Mouse (Mus musculus) heart, embryonic 14.5 days (tissue): ENCODE results near the gene Ifit2. TPM values are rescaled to one million over a fixed set of nuclear protein-coding genes. Genes with fewer than 3 reads are reported as not detected.

Source experiments
- ATAC-seq: fragments of 200-750 bp; cut with Nextera tagmentation; 2 replicates; pipeline ENCODE4 v1.8.0; 2017; ENCODE audit warnings: low read depth, moderate TSS enrichment; ENCODE audit not compliant: insufficient number of reproducible peaks, insufficient read depth, low FRiP score
- H3K27ac ChIP-seq, 2 experiments: fragments of 200-500 bp in 1 of 2; fragments of 300-500 bp in 1 of 2; sonication (generic) in 1 of 2; replicated peaks in 1 of 2; 2 replicates each; pipeline ENCODE4 v1.5.1; 2012 to 2014; ENCODE audit warnings: low read depth in 2 of 2, low read length in 2 of 2, control low read depth in 1 of 2, mild to moderate bottlenecking in 1 of 2, mixed read lengths in 1 of 2; ENCODE audit not compliant: control insufficient read depth in 1 of 2, insufficient read depth in 1 of 2
- H3K27me3 ChIP-seq: fragments of 300-500 bp; sonication (generic); 2 replicates; pipeline ENCODE4 v1.6.1; 2014; ENCODE audit warnings: mild to moderate bottlenecking, low read length, control low read depth; ENCODE audit not compliant: control insufficient read depth, insufficient read depth
- H3K36me3 ChIP-seq: fragments of 300-500 bp; sonication (generic); 2 replicates; pipeline ENCODE4 v1.6.1; 2014; ENCODE audit warnings: mild to moderate bottlenecking, control low read depth, low read length, mixed read lengths; ENCODE audit not compliant: control insufficient read depth, insufficient read depth
- H3K4me1 ChIP-seq, 2 experiments: fragments of 200-500 bp in 1 of 2; fragments of 300-500 bp in 1 of 2; sonication (generic) in 1 of 2; 2 replicates each; pipeline ENCODE4 v1.6.1; 2012 to 2014; ENCODE audit warnings: low read length in 2 of 2, control low read depth in 1 of 2, mixed read lengths in 1 of 2; ENCODE audit not compliant: control insufficient read depth in 2 of 2, insufficient read depth in 2 of 2
- H3K4me2 ChIP-seq: fragments of 300-500 bp; sonication (generic); 2 replicates; pipeline ENCODE4 v1.6.1; 2014; ENCODE audit warnings: mild to moderate bottlenecking, low read length
- H3K4me3 ChIP-seq, 2 experiments: fragments of 200-500 bp in 1 of 2; fragments of 300-500 bp in 1 of 2; sonication (generic) in 1 of 2; 2 replicates each; pipeline ENCODE4 v1.5.1; 2012 to 2014; ENCODE audit warnings: low read length in 2 of 2, mild to moderate bottlenecking in 2 of 2, control low read depth in 1 of 2, low read depth in 1 of 2, moderate library complexity in 1 of 2; ENCODE audit not compliant: control insufficient read depth in 1 of 2, insufficient read depth in 1 of 2
- H3K9ac ChIP-seq: fragments of 300-500 bp; sonication (generic); 2 replicates; pipeline ENCODE4 v1.6.1; 2014; ENCODE audit warnings: mild to moderate bottlenecking, low read length
- H3K9me3 ChIP-seq: fragments of 300-500 bp; sonication (generic); 2 replicates; pipeline ENCODE4 v1.6.1; 2016; ENCODE audit warnings: low read length, control low read depth; ENCODE audit not compliant: control insufficient read depth
- WGBS: fragments of 180-500 bp; shearing (Covaris S2); extraction: QIAGEN DNeasy Blood & Tissue Kit; methylation state at CpG from one replicate; pipeline ENCODE4 v1.1.7; 2014; 5-methylcytosine and 5-hydroxymethylcytosine counted together
- polyA plus RNA-seq: library from polyadenylated mRNA; unstranded; fragments of >200 nt; fragmentation: Nextera tagmentation; extraction: Ambion mirVana; gene quantifications from 2 replicates; pipeline ENCODE4 v1.2.1, GENCODE M21; 2014

Gene Ifit2
- 9.0 and 10.7 TPM in 2 replicates for polyA plus RNA-seq

DNA sequence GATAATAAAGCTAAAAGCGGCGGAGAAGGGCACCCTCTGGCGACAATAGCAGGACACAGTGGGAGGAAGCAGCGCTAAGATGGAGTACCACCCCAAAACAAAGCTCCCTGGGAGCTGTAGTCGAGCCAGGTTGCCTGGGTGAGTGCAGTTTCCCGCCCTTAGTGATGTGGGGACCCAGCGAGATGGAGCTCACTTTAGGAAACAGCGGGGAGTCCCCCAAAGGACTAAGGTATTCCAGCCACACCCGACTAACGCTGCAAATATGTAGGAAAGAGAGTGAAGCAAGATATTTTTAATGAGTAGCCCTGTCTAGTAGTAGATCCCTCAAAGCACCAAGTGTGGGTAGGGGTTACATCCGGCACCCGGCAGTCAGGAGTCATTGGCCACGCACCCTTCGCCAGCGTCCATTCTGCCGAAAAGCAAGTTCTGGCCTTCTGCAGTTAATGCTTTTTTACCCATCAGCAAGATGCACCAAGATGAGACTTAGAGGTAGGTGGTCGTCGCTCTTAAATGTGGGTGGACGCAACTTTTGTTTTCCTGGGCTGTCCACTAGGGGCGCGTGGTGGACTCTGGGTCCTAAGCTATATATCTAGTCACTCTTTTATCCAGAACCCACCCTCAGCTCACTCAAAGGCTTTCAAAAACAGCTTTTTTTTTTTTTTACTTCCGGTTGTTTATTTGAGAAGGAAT lies at the start of gene Ifit2:
TSS of gene Ifit2 (plus strand) at position 161 of the 690 bp plus-strand sequence.
- H3K4me1 ChIP-seq, result peaks cover 4 to 24% of the 10 kb centered on the region in 2 experiments; a peak in 3 of 4 replicates
- ATAC-seq, result peak; percentile 82
- H3K36me3 ChIP-seq, result no peaks in the 10 kb centered on the region
- 1% methylated on average over 22 of the region's 22 CpGs for WGBS
- peak within 1 kb of the TSS; percentile 59 for H3K9ac ChIP-seq
- H3K27me3 ChIP-seq, result no peaks in the 10 kb centered on the region
- peak within 1 kb of the TSS; percentile 83 to 90 for H3K27ac ChIP-seq
- peak within 1 kb of the TSS; percentile 78 for H3K4me2 ChIP-seq
- H3K4me3 ChIP-seq, result peak within 1 kb of the TSS; percentile 57 to 77
- H3K9me3 ChIP-seq, result 0 out of 2 replicates have a peak, but pooled peaks cover 3% of the 10 kb centered on the region

DNA sequence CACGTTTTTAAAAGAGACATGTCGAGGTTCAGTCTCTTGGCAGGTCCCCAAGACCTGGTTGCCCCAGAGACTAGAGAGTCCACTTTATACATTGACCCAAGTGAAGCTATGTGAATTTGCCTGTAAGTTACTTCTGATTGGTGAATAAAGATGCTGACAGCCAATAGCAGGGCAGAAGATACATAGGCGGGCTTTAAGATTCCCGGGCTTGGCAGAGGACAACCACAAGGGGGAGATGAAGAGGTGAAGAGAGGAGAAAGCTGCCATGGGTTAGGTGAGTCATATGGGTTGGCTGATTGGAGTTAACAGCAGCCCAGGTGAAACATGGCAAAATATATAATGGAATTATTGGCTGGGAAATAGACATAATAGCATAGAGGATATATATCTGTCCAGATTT lies 49.7 kb upstream of the Ifit2 start:
- H3K4me3 ChIP-seq, result no peak overlapping the region
- H3K27ac ChIP-seq, result no peak overlapping the region
- no peak for ATAC-seq
- no peaks in the 10 kb centered on the region for H3K9me3 ChIP-seq
- no peak overlapping the region for H3K9ac ChIP-seq
- peaks cover 14% of the 10 kb centered on the region for H3K36me3 ChIP-seq
- 51% methylated on average over 4 of the region's 4 CpGs for WGBS
- peaks cover 5 to 12% of the 10 kb centered on the region in 2 experiments; a peak in 3 of 4 replicates for H3K4me1 ChIP-seq
- H3K27me3 ChIP-seq, result no peaks in the 10 kb centered on the region
- H3K4me2 ChIP-seq, result no peak overlapping the region

DNA sequence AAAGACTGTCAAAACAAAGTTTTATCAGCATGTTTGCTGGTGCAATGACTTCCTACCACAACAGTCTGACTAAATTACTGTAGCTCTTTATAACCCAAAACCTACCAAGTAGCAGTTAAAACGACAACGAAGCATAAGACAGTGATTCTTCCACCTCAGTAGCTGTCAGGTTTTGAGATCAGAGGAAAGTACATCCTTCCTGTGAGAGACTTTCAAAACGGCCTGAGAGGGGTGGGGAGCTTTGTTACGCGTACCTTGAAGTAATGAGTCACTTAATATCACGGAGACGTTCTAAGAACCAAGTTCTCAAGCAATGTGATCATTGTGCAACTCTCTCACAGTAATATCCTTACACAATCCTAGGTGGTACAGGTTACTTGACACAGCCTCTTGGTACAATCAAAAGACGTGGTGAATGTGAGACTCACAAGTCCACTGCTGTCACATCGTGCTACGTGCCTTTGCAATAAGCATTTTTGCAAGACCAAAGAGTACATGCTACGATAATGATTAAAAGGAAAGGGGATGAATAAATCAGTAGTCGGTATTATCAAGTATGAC lies 45.3 kb upstream of the Ifit2 start:
- Histone ChIP-seq H3K27ac (no peak overlapping the region), H3K9me3 (no peaks in the 10 kb centered on the region), H3K4me2 (no peak overlapping the region), H3K36me3 (peaks cover 40% of the 10 kb centered on the region), H3K4me3 (no peak overlapping the region), H3K4me1 (no peaks in the 10 kb centered on the region), H3K27me3 (no peaks in the 10 kb centered on the region), H3K9ac (no peak overlapping the region)
- ATAC-seq, result no peak
- 82% methylated on average over 12 of the region's 12 CpGs for WGBS

DNA sequence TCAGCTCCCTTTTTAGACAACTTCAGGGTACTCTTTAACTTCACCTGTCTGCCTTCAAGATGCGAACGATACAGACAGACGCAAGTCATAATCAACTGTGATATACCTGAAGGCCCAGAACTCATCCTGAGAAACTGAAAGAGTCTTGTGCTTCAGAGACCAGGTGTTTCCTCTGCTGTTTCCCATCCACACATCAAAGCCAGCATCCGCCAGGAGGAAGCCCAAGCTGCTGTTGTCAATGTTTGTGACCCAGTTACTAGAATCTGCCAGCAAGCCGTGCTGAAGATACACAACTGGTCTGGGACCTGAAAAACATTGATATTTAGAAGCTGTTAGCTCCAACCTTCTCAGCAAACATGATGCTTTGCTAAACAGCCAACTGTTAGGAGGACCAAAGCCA lies 39.8 kb upstream of the Ifit2 start:
- Histone ChIP-seq H3K9me3 (no peaks in the 10 kb centered on the region), H3K4me1 (no peaks in the 10 kb centered on the region), H3K9ac (no peak overlapping the region), H3K4me2 (no peak overlapping the region), H3K27me3 (no peaks in the 10 kb centered on the region), H3K27ac (no peak overlapping the region), H3K4me3 (no peak overlapping the region), H3K36me3 (peaks cover 37% of the 10 kb centered on the region)
- WGBS, result 85% methylated on average over 5 of the region's 5 CpGs
- no peak for ATAC-seq

DNA sequence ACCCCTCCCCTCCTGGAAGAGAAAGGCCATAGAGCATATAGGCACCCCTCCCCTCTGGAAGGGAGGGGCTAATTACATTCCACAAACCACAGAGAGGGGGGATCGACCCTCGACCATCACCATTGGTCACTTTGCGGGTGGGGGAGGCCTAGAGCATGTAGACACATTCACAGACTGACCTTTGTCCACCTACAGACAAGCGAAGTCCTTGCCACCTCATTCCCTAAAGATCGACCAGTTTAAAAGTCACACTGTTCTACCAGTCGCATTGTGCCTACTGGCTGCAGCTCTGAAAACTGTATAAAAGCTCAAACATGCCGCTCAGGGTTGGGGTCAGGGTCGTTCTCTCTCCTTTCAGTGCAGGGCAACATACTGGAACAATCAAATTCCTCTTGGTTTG lies 39.0 kb upstream of the Ifit2 start:
- 82% methylated on average over 8 of the region's 8 CpGs for WGBS
- H3K4me3 ChIP-seq, result no peak overlapping the region
- no peaks in the 10 kb centered on the region for H3K27me3 ChIP-seq
- no peak overlapping the region for H3K4me2 ChIP-seq
- H3K27ac ChIP-seq, result no peak overlapping the region
- peaks cover 29% of the 10 kb centered on the region for H3K36me3 ChIP-seq
- no peaks in the 10 kb centered on the region for H3K9me3 ChIP-seq
- no peaks in the 10 kb centered on the region for H3K4me1 ChIP-seq
- H3K9ac ChIP-seq, result no peak overlapping the region
- no peak for ATAC-seq

DNA sequence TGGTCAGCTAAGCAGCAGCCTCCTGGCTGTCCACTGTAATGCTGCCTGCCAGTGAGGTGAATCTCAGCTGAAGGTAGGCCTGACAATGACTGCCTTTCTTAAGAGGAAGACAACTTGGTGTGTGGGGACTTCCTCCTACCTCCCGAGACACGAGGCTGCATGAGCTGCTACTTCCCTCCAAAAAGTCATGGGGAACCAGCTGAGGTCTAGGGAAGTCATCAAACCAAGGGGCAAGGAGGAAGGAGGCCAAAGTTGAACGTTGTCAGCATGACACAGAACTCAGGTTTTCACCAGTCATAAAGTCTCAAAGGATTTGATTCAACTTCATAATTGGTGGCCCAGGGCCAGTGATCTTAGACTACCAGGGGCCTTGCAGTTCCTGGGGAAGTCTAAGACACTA lies 34.8 kb upstream of the Ifit2 start:
- Histone ChIP-seq H3K27ac (no peak overlapping the region), H3K9me3 (no peaks in the 10 kb centered on the region), H3K27me3 (no peaks in the 10 kb centered on the region), H3K4me3 (no peak overlapping the region), H3K36me3 (peaks cover 4% of the 10 kb centered on the region; the same call in 1 of the 2 replicates), H3K4me1 (no peaks in the 10 kb centered on the region), H3K9ac (no peak overlapping the region), H3K4me2 (no peak overlapping the region)
- ATAC-seq, result no peak
- 79% methylated on average over 3 of the region's 3 CpGs for WGBS

DNA sequence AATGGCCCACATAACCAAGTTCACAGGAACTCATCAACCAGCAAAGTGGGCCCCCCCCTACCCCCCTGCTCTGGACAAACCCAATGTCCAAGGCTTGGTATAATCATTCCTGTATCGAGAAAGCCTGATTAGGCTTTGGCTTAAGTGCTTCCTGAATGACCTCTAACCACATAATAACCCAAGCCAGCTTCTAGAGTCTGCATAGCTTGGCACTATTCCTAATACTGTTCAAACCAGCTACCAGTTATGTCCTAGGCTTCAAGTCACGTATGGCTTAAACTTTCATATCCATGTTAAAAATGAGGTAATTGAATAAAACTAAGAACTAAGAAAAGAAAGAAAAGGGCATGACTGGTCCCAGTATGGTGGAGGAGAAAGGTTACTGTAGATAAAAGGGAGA lies 34.1 kb upstream of the Ifit2 start:
- Histone ChIP-seq H3K36me3 (peaks cover 8% of the 10 kb centered on the region; the same call in 1 of the 2 replicates), H3K4me3 (no peak overlapping the region), H3K4me1 (no peaks in the 10 kb centered on the region), H3K9ac (no peak overlapping the region), H3K27ac (no peak overlapping the region), H3K4me2 (no peak overlapping the region), H3K9me3 (no peaks in the 10 kb centered on the region), H3K27me3 (no peaks in the 10 kb centered on the region)
- no peak for ATAC-seq
- WGBS, result 76% methylated on average over 2 of the region's 2 CpGs
